Mouse (Mus musculus) monocyte, adult 5-6 weeks (primary cell): ENCODE measurements around the gene Tmem256. TPM values are rescaled to one million over a fixed set of nuclear protein-coding genes. Genes with fewer than 3 reads are reported as not detected.
"Not testable (repeated sequence)": the region's sequence is repeated elsewhere in the genome, so short reads cannot be mapped to it uniquely, and the experiment has no call there.

Source experiments
- ATAC-seq: fragments of 153-309, 156-312 bp; replicated peaks from 2 replicates; pipeline ENCODE4 v1.8.0; 2017; ENCODE audit warnings: mild to moderate bottlenecking; ENCODE audit not compliant: low TSS enrichment, insufficient number of reproducible peaks, severe bottlenecking, poor library complexity, low FRiP score
- total RNA-seq: library from RNA; stranded (forward); fragments of 200-1000, 200-491, 200-594 nt; gene quantifications from 3 replicates; pipeline ENCODE4 v1.2.3, GENCODE M21; 2017

Gene Tmem256
- total RNA-seq, 1 experiment from 2014 or later, result 75.7 TPM

GRCm38 (mm10) chr11:69846738-69847688, 8.7 kb downstream of the Tmem256 start:
- ATAC-seq, result no peak

GRCm38 (mm10) chr11:69848021-69848420, 9.7 kb downstream of the Tmem256 start:
- no peak for ATAC-seq

GRCm38 (mm10) chr11:69849128-69849527, 10.8 kb downstream of the Tmem256 start:
- ATAC-seq, result no peak

- no peak for ATAC-seq
These were observed 11.6 kb downstream of the Tmem256 start for GRCm38 (mm10) chr11:69849884-69850283.

- no peak for ATAC-seq
These were observed 12.4 kb downstream of the Tmem256 start for GRCm38 (mm10) chr11:69850754-69851153.

GRCm38 (mm10) chr11:69853994-69854393, 15.7 kb downstream of the Tmem256 start:
- ATAC-seq, result no peak

- ATAC-seq, result no peak
These were observed 16.4 kb downstream of the Tmem256 start for GRCm38 (mm10) chr11:69854680-69855079.

GRCm38 (mm10) chr11:69855347-69855746, 17.0 kb downstream of the Tmem256 start:
- 0 out of 2 replicates have a peak, but pooled peaks have one; percentile 38 for ATAC-seq

GRCm38 (mm10) chr11:69858113-69858998, 20.0 kb downstream of the Tmem256 start, which contains the start of gene Tnk1:
Tnk1 (minus strand) TSS chr11:69858730.
- ATAC-seq, result no peak

GRCm38 (mm10) chr11:69863729-69864128, 25.4 kb downstream of the Tmem256 start:
- not testable (repeated sequence) for ATAC-seq

GRCm38 (mm10) chr11:69864138-69864860, 26.0 kb downstream of the Tmem256 start:
- no peak for ATAC-seq

GRCm38 (mm10) chr11:69865561-69865960, 27.2 kb downstream of the Tmem256 start:
- no peak for ATAC-seq

GRCm38 (mm10) chr11:69867335-69867734, 29.0 kb downstream of the Tmem256 start:
- ATAC-seq, result no peak

GRCm38 (mm10) chr11:69870289-69871069, 32.2 kb downstream of the Tmem256 start:
- no peak for ATAC-seq

- ATAC-seq, result no peak
These were observed 33.5 kb downstream of the Tmem256 start for GRCm38 (mm10) chr11:69871822-69872221.

GRCm38 (mm10) chr11:69872451-69872850, 34.1 kb downstream of the Tmem256 start:
- ATAC-seq, result no peak

GRCm38 (mm10) chr11:69876186-69876585, 37.9 kb downstream of the Tmem256 start:
- ATAC-seq, result no peak

- peak; percentile 67 for ATAC-seq
These were observed 38.6 kb downstream of the Tmem256 start for GRCm38 (mm10) chr11:69876867-69877266.
